In genomic region chr4:53592386-53592785, GRCm38 (mm10) we compare ENCODE assay signal across 10 mouse cellular contexts. TPM values are rescaled to one million over a fixed set of nuclear protein-coding genes. Genes with fewer than 3 reads are reported as not detected.
A peak's percentile ranks its signal among the peaks of the same experiment; 100 is the strongest.
DNase-seq lines count a peak whose midpoint lies in the region; ATAC-seq lines count a peak whose summit lies in the region.
"Had no signal": no experiment of that assay in that cellular context is flagged by ENCODE, and none has a peak within 500 bp of the region (broad histone marks: within the 10 kb centered on the region; RNA-seq: fewer than 3 reads in every experiment).

No protein-coding gene starts in this region.

- H3K9me3 ChIP-seq in hindbrain, embryonic 14.5 days (ENCODE audit: control insufficient read depth, low read length), result no peaks in the 10 kb centered on the region
- no peaks in the 10 kb centered on the region for H3K9me3 ChIP-seq in hindbrain, embryonic 12.5 days (replicated peaks)
- H3K9me3 ChIP-seq in heart, embryonic 11.5 days (replicated peaks; ENCODE audit: control insufficient read depth, low read length), result no peaks in the 10 kb centered on the region
- no peaks in the 10 kb centered on the region for H3K9me3 ChIP-seq in kidney, embryonic 16.5 days (ENCODE audit: low read length)
- H3K9me3 ChIP-seq: hindbrain, embryonic 15.5 days; limb, embryonic 15.5 days had no signal

- 0 out of 2 replicates have a peak, but pooled peaks have one; percentile 12 for ATAC-seq in hindbrain, embryonic 14.5 days (ENCODE audit: low FRiP score)
- no peak for ATAC-seq in hindbrain, embryonic 12.5 days (ENCODE audit: low FRiP score)
- ATAC-seq in heart, embryonic 11.5 days (replicated peaks; ENCODE audit: insufficient number of reproducible peaks, low FRiP score, low TSS enrichment), result peak; percentile 55; the same call in 1 of the 2 replicates
- ATAC-seq in kidney, embryonic 16.5 days (ENCODE audit: low FRiP score, low TSS enrichment), result no peak
- ATAC-seq in monocyte, adult 5-6 weeks (replicated peaks; ENCODE audit: insufficient number of reproducible peaks, low FRiP score, low TSS enrichment, poor library complexity, severe bottlenecking), result no peak

- no peak overlapping the region for H3K4me3 ChIP-seq in hindbrain, embryonic 14.5 days (replicated peaks; ENCODE audit: low read length)
- no peak overlapping the region for H3K4me3 ChIP-seq in hindbrain, embryonic 12.5 days
- no peak overlapping the region for H3K4me3 ChIP-seq in heart, embryonic 11.5 days (ENCODE audit: low read depth, low read length)
- no peak overlapping the region for H3K4me3 ChIP-seq in kidney, embryonic 16.5 days (ENCODE audit: low read length)
- H3K4me3 ChIP-seq: hindbrain, embryonic 15.5 days; limb, embryonic 15.5 days had no signal

- H3K36me3 ChIP-seq in hindbrain, embryonic 14.5 days (replicated peaks; ENCODE audit: control insufficient read depth, insufficient read depth), result no peaks in the 10 kb centered on the region
- no peaks in the 10 kb centered on the region for H3K36me3 ChIP-seq in hindbrain, embryonic 12.5 days
- no peaks in the 10 kb centered on the region for H3K36me3 ChIP-seq in heart, embryonic 11.5 days (ENCODE audit: control insufficient read depth, insufficient read depth, low read length)
- H3K36me3 ChIP-seq in kidney, embryonic 16.5 days (ENCODE audit: insufficient read depth, low read length), result no peaks in the 10 kb centered on the region
- H3K36me3 ChIP-seq: hindbrain, embryonic 15.5 days; limb, embryonic 15.5 days had no signal

- no peak overlapping the region for H3K9ac ChIP-seq in hindbrain, embryonic 14.5 days
- H3K9ac ChIP-seq in hindbrain, embryonic 12.5 days, result no peak overlapping the region
- no peak overlapping the region for H3K9ac ChIP-seq in heart, embryonic 11.5 days (ENCODE audit: low read depth, low read length)
- H3K9ac ChIP-seq in kidney, embryonic 16.5 days (replicated peaks; ENCODE audit: low read length), result no peak overlapping the region
- H3K9ac ChIP-seq: hindbrain, embryonic 15.5 days; limb, embryonic 15.5 days had no signal

- WGBS in hindbrain, embryonic 14.5 days, result 77% methylated on average over 9 of the region's 9 CpGs
- WGBS in hindbrain, embryonic 12.5 days, result 65% methylated on average over 9 of the region's 9 CpGs
- WGBS in heart, embryonic 11.5 days (ENCODE audit: insufficient replicate concordance), result 50% methylated on average over 9 of the region's 9 CpGs
- 37% methylated on average over 9 of the region's 9 CpGs for WGBS in kidney, embryonic 16.5 days

- no peak overlapping the region for H3K4me2 ChIP-seq in hindbrain, embryonic 14.5 days (replicated peaks)
- H3K4me2 ChIP-seq in hindbrain, embryonic 12.5 days (replicated peaks), result no peak overlapping the region
- H3K4me2 ChIP-seq in heart, embryonic 11.5 days, result no peak overlapping the region
- H3K4me2 ChIP-seq in kidney, embryonic 16.5 days (replicated peaks; ENCODE audit: low read depth, low read length), result no peak overlapping the region
- H3K4me2 ChIP-seq: hindbrain, embryonic 15.5 days; limb, embryonic 15.5 days had no signal

- H3K4me1 ChIP-seq in hindbrain, embryonic 14.5 days (replicated peaks; ENCODE audit: control insufficient read depth, insufficient read depth, low read length), result no peaks in the 10 kb centered on the region; the same call in 1 of the 2 replicates
- no peaks in the 10 kb centered on the region for H3K4me1 ChIP-seq in hindbrain, embryonic 12.5 days
- H3K4me1 ChIP-seq in heart, embryonic 11.5 days (ENCODE audit: control insufficient read depth, insufficient read depth, low read length), result peaks cover 3% of the 10 kb centered on the region; the same call in 1 of the 2 replicates
- peaks cover 19% of the 10 kb centered on the region for H3K4me1 ChIP-seq in kidney, embryonic 16.5 days (ENCODE audit: insufficient read depth, low read length)
- H3K4me1 ChIP-seq: limb, embryonic 15.5 days had no signal

- no peak overlapping the region for H3K27ac ChIP-seq in hindbrain, embryonic 14.5 days
- H3K27ac ChIP-seq in hindbrain, embryonic 12.5 days, result no peak overlapping the region
- H3K27ac ChIP-seq in heart, embryonic 11.5 days (ENCODE audit: low read depth, low read length), result peak overlapping the region; percentile 11; the same call in 1 of the 2 replicates
- H3K27ac ChIP-seq in kidney, embryonic 16.5 days (ENCODE audit: low read length), result peak overlapping the region; percentile 64
- H3K27ac ChIP-seq: hindbrain, embryonic 15.5 days; limb, embryonic 15.5 days had no signal

- DNase-seq in hindbrain, embryonic 14.5 days (ENCODE audit: low spot score), result no peak
- peak; percentile 30 for DNase-seq in skeletal muscle tissue, adult 2 months (ENCODE audit: low read depth, low spot score)
- DNase-seq in left cerebral cortex, adult 18-20 months (ENCODE audit: low spot score in 2 of 2), result no peak
- no peak for DNase-seq in retina, embryonic 14.5 days (ENCODE audit: low spot score)

- H3K27me3 ChIP-seq in hindbrain, embryonic 14.5 days (ENCODE audit: control insufficient read depth, insufficient read depth, low read length), result no peaks in the 10 kb centered on the region
- H3K27me3 ChIP-seq in hindbrain, embryonic 12.5 days, result no peaks in the 10 kb centered on the region
- H3K27me3 ChIP-seq in heart, embryonic 11.5 days (ENCODE audit: control insufficient read depth, insufficient read depth, low read length), result no peaks in the 10 kb centered on the region
- no peaks in the 10 kb centered on the region for H3K27me3 ChIP-seq in kidney, embryonic 16.5 days (ENCODE audit: insufficient read depth, low read length)
- H3K27me3 ChIP-seq: hindbrain, embryonic 15.5 days; limb, embryonic 15.5 days had no signal

RNA-seq across cellular contexts. Expression of gene Fsd1l, which starts 38.9 kb away (rescaled TPM):
- polyA plus RNA-seq in hindbrain, embryonic 14.5 days (2014; fragmentation: Nextera tagmentation; extraction: Ambion mirVana), result 28.1 and 33.4 TPM in 2 replicates
- polyA plus RNA-seq in hindbrain, embryonic 12.5 days (2016; fragmentation: Nextera tagmentation; extraction: Ambion mirVana), result 29.9 and 34.0 TPM in 2 replicates
- 6.4 and 11.6 TPM in 2 replicates for polyA plus RNA-seq in heart, embryonic 11.5 days (2014; fragmentation: Nextera tagmentation; extraction: Ambion mirVana)
- polyA plus RNA-seq in kidney, embryonic 16.5 days (2015; fragmentation: Nextera tagmentation; extraction: Ambion mirVana), result 8.4 and 8.8 TPM in 2 replicates
- total RNA-seq in monocyte, adult 5-6 weeks (2017), result 0.19 to 2.6 TPM (median 1.7 TPM) in 3 replicates
- 10 to 100 TPM; 31.0 to 34.4 TPM for total RNA-seq in left cerebral cortex, adult 18-20 months (2021)

Comparison
In these comparisons a context has a peak if more than half of its experiments do, and no peak if none do; other contexts are left out.
1. ATAC-seq: peak in hindbrain, embryonic 14.5 days (single experiment) and heart, embryonic 11.5 days (single experiment); none in hindbrain, embryonic 12.5 days (single experiment), kidney, embryonic 16.5 days (single experiment) and monocyte, adult 5-6 weeks (single experiment).
2. H3K27ac ChIP-seq: peak in heart, embryonic 11.5 days (single experiment) and kidney, embryonic 16.5 days (single experiment); none in hindbrain, embryonic 14.5 days (single experiment) and hindbrain, embryonic 12.5 days (single experiment).